8 mouse cellular contexts compared by ENCODE assay signal in the genomic region with DNA sequence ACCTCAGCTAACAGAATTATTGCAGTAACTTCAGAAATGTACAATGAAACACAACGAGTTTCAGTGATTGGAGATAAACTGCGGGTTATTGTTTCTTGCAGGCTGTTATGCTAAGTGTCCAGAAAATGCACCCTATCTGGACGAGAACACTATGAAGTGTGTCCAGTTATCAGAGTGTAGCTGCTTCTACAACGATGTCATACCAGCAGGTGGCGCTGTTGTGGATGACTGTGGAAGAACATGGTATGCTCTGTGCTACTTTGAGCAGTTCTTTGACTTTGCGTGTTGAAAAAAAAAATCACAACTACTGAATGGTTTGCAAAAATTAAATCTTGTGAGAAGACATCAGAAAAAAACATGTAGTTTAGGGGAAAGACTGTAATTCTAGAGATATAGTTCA.
DNase-seq lines count a peak whose midpoint lies in the region; ATAC-seq and TF ChIP-seq lines count a peak whose summit lies in the region.

No protein-coding gene starts in this region.

- no peaks in the 10 kb centered on the region for H3K79me2 ChIP-seq in liver, adult 2 months (ENCODE audit: control insufficient read depth, insufficient read depth, low read length)
- H3K79me2 ChIP-seq in MEL (ENCODE audit: control insufficient read depth, insufficient read depth, low read length, poor library complexity), result no peaks in the 10 kb centered on the region

- no peaks in the 10 kb centered on the region for H3K4me1 ChIP-seq in forebrain, postnatal 0 days (ENCODE audit: insufficient read depth)
- H3K4me1 ChIP-seq in forebrain, embryonic 12.5 days, result no peaks in the 10 kb centered on the region
- H3K4me1 ChIP-seq in liver, adult 2 months (ENCODE audit: control insufficient read depth, insufficient read depth, low read length), result no peaks in the 10 kb centered on the region
- no peaks in the 10 kb centered on the region for H3K4me1 ChIP-seq in liver, embryonic 12.5 days
- no peaks in the 10 kb centered on the region for H3K4me1 ChIP-seq in MEL (ENCODE audit: control insufficient read depth in 1 of 2, insufficient read depth in 2 of 2, low read length in 2 of 2)
- no peaks in the 10 kb centered on the region for H3K4me1 ChIP-seq in forebrain, embryonic 13.5 days

- no peak overlapping the region for H3K4me2 ChIP-seq in forebrain, postnatal 0 days (ENCODE audit: low read depth)
- H3K4me2 ChIP-seq in forebrain, embryonic 12.5 days, result no peak overlapping the region
- no peak overlapping the region for H3K4me2 ChIP-seq in liver, embryonic 12.5 days
- no peak overlapping the region for H3K4me2 ChIP-seq in forebrain, embryonic 13.5 days

- no peak for ATAC-seq in forebrain, postnatal 0 days
- no peak for ATAC-seq in forebrain, embryonic 12.5 days (ENCODE audit: low FRiP score)
- ATAC-seq in liver, embryonic 12.5 days, result no peak
- no peak for ATAC-seq in forebrain, embryonic 13.5 days

- peak; percentile 59 for TF ChIP-seq CTCF in forebrain, postnatal 0 days (IDR thresholded peaks at IDR 0.05; ENCODE audit: low read depth)
- no peak for TF ChIP-seq CTCF in liver, adult 2 months (IDR thresholded peaks at IDR 0.05; ENCODE audit: low read depth, low read length)
- peak; percentile 26 to 51 (median 30); a peak in 5 of 6 replicates for TF ChIP-seq CTCF in MEL (IDR thresholded peaks at IDR 0.05 in 2 of 3, conservative IDR thresholded peaks at IDR 0.05 in 1 of 3; ENCODE audit: control insufficient read depth in 1 of 3, insufficient read depth in 1 of 3, low read depth in 2 of 3, low read length in 3 of 3, poor library complexity in 1 of 3, severe bottlenecking in 1 of 3)

- DNase-seq in forebrain, postnatal 0 days, result peak; percentile 11
- peak; percentile 1 for DNase-seq in liver, adult 2 months (ENCODE audit: extremely low read depth, low read depth, low spot score)
- peak; percentile 20 for DNase-seq in MEL (ENCODE audit: low read depth, low spot score)
- peak; percentile 55 to 58 for DNase-seq in kidney, postnatal 4 days
- no peak for DNase-seq in natural killer cell, adult 2 months (ENCODE audit: low spot score in 2 of 2)

- 68% methylated on average over 6 of the region's 6 CpGs for WGBS in forebrain, postnatal 0 days
- WGBS in forebrain, embryonic 12.5 days, result 63% methylated on average over 6 of the region's 6 CpGs
- 63% methylated on average over 6 of the region's 6 CpGs for WGBS in liver, adult 2 months
- 51% methylated on average over 6 of the region's 6 CpGs for WGBS in liver, embryonic 12.5 days (ENCODE audit: insufficient replicate concordance)
- WGBS in forebrain, embryonic 13.5 days, result 63% methylated on average over 6 of the region's 6 CpGs

- H3K9me3 ChIP-seq in forebrain, postnatal 0 days (ENCODE audit: low read length), result no peaks in the 10 kb centered on the region
- no peaks in the 10 kb centered on the region for H3K9me3 ChIP-seq in forebrain, embryonic 12.5 days
- H3K9me3 ChIP-seq in liver, embryonic 12.5 days (replicated peaks), result peaks cover 15% of the 10 kb centered on the region
- H3K9me3 ChIP-seq in MEL (replicated peaks; ENCODE audit: insufficient read depth, low read length), result no peaks in the 10 kb centered on the region
- H3K9me3 ChIP-seq in forebrain, embryonic 13.5 days (replicated peaks), result no peaks in the 10 kb centered on the region

- H3K4me3 ChIP-seq in forebrain, postnatal 0 days (ENCODE audit: low read depth, low read length), result no peak overlapping the region
- no peak overlapping the region for H3K4me3 ChIP-seq in forebrain, embryonic 12.5 days (replicated peaks)
- H3K4me3 ChIP-seq in liver, adult 2 months (ENCODE audit: insufficient read depth, low read depth, low read length), result no peak overlapping the region
- no peak overlapping the region for H3K4me3 ChIP-seq in liver, embryonic 12.5 days
- H3K4me3 ChIP-seq in MEL (ENCODE audit: control insufficient read depth in 1 of 2, insufficient read depth in 1 of 2, low read depth in 2 of 2, low read length in 2 of 2), result no peak overlapping the region
- H3K4me3 ChIP-seq in forebrain, embryonic 13.5 days, result no peak overlapping the region

- no peak for TF ChIP-seq POLR2A in liver, adult 2 months (IDR thresholded peaks at IDR 0.05; ENCODE audit: extremely low read depth, insufficient read depth, low read length)
- no peak for TF ChIP-seq POLR2A in MEL (IDR thresholded peaks at IDR 0.05; ENCODE audit: control insufficient read depth in 1 of 2, insufficient read depth in 1 of 2, low read depth in 1 of 2, low read length in 2 of 2, poor library complexity in 1 of 2)

- H3K9ac ChIP-seq in forebrain, postnatal 0 days, result no peak overlapping the region
- no peak overlapping the region for H3K9ac ChIP-seq in forebrain, embryonic 12.5 days
- no peak overlapping the region for H3K9ac ChIP-seq in liver, adult 2 months (ENCODE audit: low read depth, low read length)
- H3K9ac ChIP-seq in liver, embryonic 12.5 days, result no peak overlapping the region
- H3K9ac ChIP-seq in MEL (ENCODE audit: control insufficient read depth, low read depth, low read length, poor library complexity, severe bottlenecking), result no peak overlapping the region
- H3K9ac ChIP-seq in forebrain, embryonic 13.5 days, result no peak overlapping the region

- no peaks in the 10 kb centered on the region for H3K27me3 ChIP-seq in forebrain, postnatal 0 days (ENCODE audit: insufficient read depth, low read length)
- H3K27me3 ChIP-seq in forebrain, embryonic 12.5 days, result no peaks in the 10 kb centered on the region
- no peaks in the 10 kb centered on the region for H3K27me3 ChIP-seq in liver, adult 2 months (ENCODE audit: control insufficient read depth, insufficient read depth, low read length)
- no peaks in the 10 kb centered on the region for H3K27me3 ChIP-seq in liver, embryonic 12.5 days (replicated peaks)
- H3K27me3 ChIP-seq in MEL (ENCODE audit: control insufficient read depth in 1 of 2, insufficient read depth in 2 of 2, low read length in 2 of 2), result no peaks in the 10 kb centered on the region
- no peaks in the 10 kb centered on the region for H3K27me3 ChIP-seq in forebrain, embryonic 13.5 days

- TF ChIP-seq RAD21 in MEL (IDR thresholded peaks at IDR 0.05; ENCODE audit: low read depth, low read length), result no peak

- no peak for TF ChIP-seq EP300 in MEL (IDR thresholded peaks at IDR 0.05; ENCODE audit: low read depth in 1 of 2, low read length in 2 of 2)

- no peak overlapping the region for H3K27ac ChIP-seq in forebrain, postnatal 0 days (ENCODE audit: low read depth, low read length)
- H3K27ac ChIP-seq in forebrain, embryonic 12.5 days, result no peak overlapping the region
- no peak overlapping the region for H3K27ac ChIP-seq in liver, adult 2 months (replicated peaks; ENCODE audit: insufficient read depth, low read depth, low read length)
- H3K27ac ChIP-seq in liver, embryonic 12.5 days, result no peak overlapping the region
- no peak overlapping the region for H3K27ac ChIP-seq in MEL (ENCODE audit: control insufficient read depth, low read depth, low read length)
- H3K27ac ChIP-seq in forebrain, embryonic 13.5 days, result no peak overlapping the region

- H3K36me3 ChIP-seq in forebrain, postnatal 0 days (ENCODE audit: insufficient read depth), result no peaks in the 10 kb centered on the region
- H3K36me3 ChIP-seq in forebrain, embryonic 12.5 days (replicated peaks), result no peaks in the 10 kb centered on the region
- H3K36me3 ChIP-seq in liver, adult 2 months (ENCODE audit: control insufficient read depth, insufficient read depth, low read length), result no peaks in the 10 kb centered on the region
- no peaks in the 10 kb centered on the region for H3K36me3 ChIP-seq in liver, embryonic 12.5 days
- no peaks in the 10 kb centered on the region for H3K36me3 ChIP-seq in MEL (ENCODE audit: control insufficient read depth in 1 of 2, insufficient read depth in 2 of 2, low read length in 2 of 2)
- no peaks in the 10 kb centered on the region for H3K36me3 ChIP-seq in forebrain, embryonic 13.5 days (ENCODE audit: poor library complexity, severe bottlenecking)

TF ChIP-seq in MEL, 35 proteins besides CTCF, POLR2A, EP300 and RAD21:
- TF ChIP-seq TCF12 (IDR thresholded peaks at IDR 0.05; ENCODE audit: low read depth, low read length) (no peak), E2F4 (IDR thresholded peaks at IDR 0.05; ENCODE audit: borderline replicate concordance, low read depth, low read length) (no peak), GABPA (IDR thresholded peaks at IDR 0.05; ENCODE audit: low read depth, low read length) (no peak), MAZ (IDR thresholded peaks at IDR 0.05; ENCODE audit: low read depth, low read length) (no peak), USF2 (IDR thresholded peaks at IDR 0.05; ENCODE audit: borderline replicate concordance in 1 of 2, insufficient read depth in 1 of 2, low read depth in 1 of 2, low read length in 2 of 2) (no peak), HCFC1 (IDR thresholded peaks at IDR 0.05; ENCODE audit: low read depth, low read length) (no peak), POLR2AphosphoS5 (IDR thresholded peaks at IDR 0.05; ENCODE audit: borderline replicate concordance, low read depth, low read length) (no peak), ETS1 (IDR thresholded peaks at IDR 0.05; ENCODE audit: low read depth, low read length) (no peak), UBTF (IDR thresholded peaks at IDR 0.05; ENCODE audit: borderline replicate concordance, insufficient read depth, low read depth, low read length) (no peak), MAFK (IDR thresholded peaks at IDR 0.05; ENCODE audit: borderline replicate concordance, low read depth, low read length) (no peak), CHD1 (IDR thresholded peaks at IDR 0.05; ENCODE audit: low read depth, low read length) (no peak), MAX (IDR thresholded peaks at IDR 0.05; ENCODE audit: low read length) (no peak)

Comparison
In these comparisons a context has a peak if more than half of its experiments do, and no peak if none do; other contexts are left out.
1. DNase-seq: peak in forebrain, postnatal 0 days (single experiment), liver, adult 2 months (single experiment), MEL (single experiment) and kidney, postnatal 4 days (2 of 2); none in natural killer cell, adult 2 months (0 of 2).